Mouse (Mus musculus) embryonic fibroblast, embryonic 13.5 days (primary cell): ENCODE data around the gene Myt1l.

ENCODE experiments used
- CTCF ChIP-seq: IDR thresholded peaks from 2 replicates; pipeline ENCODE4 v1.5.1; 2011; ENCODE audit warnings: mild to moderate bottlenecking, control low read depth, low read length, moderate library complexity, borderline replicate concordance; ENCODE audit not compliant: insufficient read depth
- POLR2A ChIP-seq: IDR thresholded peaks from 2 replicates; pipeline ENCODE4 v1.6.1; 2011; ENCODE audit warnings: low read depth, mild to moderate bottlenecking, control low read depth, low read length, moderate library complexity

DNA sequence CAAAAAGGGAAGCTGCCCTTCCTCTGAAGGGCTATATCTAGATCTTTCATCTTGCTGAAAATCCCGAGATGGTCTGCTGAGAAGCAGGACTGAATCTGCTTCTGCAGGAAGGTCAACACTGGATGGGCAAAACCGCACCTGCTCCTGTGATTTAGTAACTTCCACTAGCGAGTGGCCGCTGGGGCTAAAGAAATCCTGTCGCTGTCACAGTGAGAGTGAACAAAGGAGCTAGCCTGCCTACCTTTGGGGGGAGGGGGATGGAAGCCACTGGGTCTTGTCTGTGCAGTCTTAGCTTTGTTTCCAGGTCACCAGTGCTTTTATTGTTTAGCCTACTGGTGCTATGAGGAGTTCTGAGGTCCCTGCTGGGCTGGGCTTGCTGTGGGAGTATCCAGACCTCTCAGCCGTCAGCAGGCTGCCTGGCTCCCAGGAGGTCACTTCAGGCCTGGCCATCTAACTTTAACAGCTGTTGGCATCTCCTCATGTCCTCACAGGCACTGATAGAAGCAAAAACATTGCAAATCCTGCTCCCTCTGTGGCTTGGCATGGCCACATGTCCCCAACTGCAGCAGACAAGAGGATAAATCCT, 173.6 kb downstream of the Myt1l start:
- TF ChIP-seq CTCF: no peak
- no peak for TF ChIP-seq POLR2A
